Mouse (Mus musculus) heart, postnatal 10 days (tissue): ENCODE results near the gene Themis3. TPM values are rescaled to one million over a fixed set of nuclear protein-coding genes. Genes with fewer than 3 reads are reported as not detected.
A peak's percentile ranks its signal among the peaks of the same experiment; 100 is the strongest.

Experiments
- DNase-seq, 2 experiments: peaks; one replicate each; pipeline ENCODE4 v3.0.0; 2021
- intact Hi-C: fragments of 180-260 bp; cut with DNase I; formaldehyde crosslinking; loops from one replicate; pipeline ENCODE4 v1.15.1; 2025
- total RNA-seq, 2 experiments: library from RNA; stranded (reverse); gene quantifications; 2 replicates each; pipeline ENCODE4 v1.2.3; 2021

The Themis3 gene
- total RNA-seq = under 1 TPM; 0.20 to 0.26 TPM

- no peak for DNase-seq
- intact Hi-C loops = no loop called here
Observed at GRCm38 (mm10) chr17:66594435-66594834, at the start of gene Themis3. TSS of gene Themis3 (minus strand) at chr17:66594621.

GRCm38 (mm10) chr17:66637951-66638722 lies 43.7 kb upstream of the Themis3 start:
- peak; percentile 30 to 50 for DNase-seq
- intact Hi-C loops = no loop called here

- intact Hi-C loops = no loop called here
- DNase-seq = no peak
Observed at GRCm38 (mm10) chr17:66619996-66620656, 25.7 kb upstream of the Themis3 start.

- no peak for DNase-seq
- intact Hi-C loops = no loop called here
Observed at GRCm38 (mm10) chr17:66619255-66619826, 24.9 kb upstream of the Themis3 start.

GRCm38 (mm10) chr17:66610032-66610431 lies 15.6 kb upstream of the Themis3 start:
- intact Hi-C loops = no loop called here
- no peak for DNase-seq

GRCm38 (mm10) chr17:66604931-66605330 lies 10.5 kb upstream of the Themis3 start:
- intact Hi-C loops = no loop called here
- no peak for DNase-seq

GRCm38 (mm10) chr17:66601171-66601570 lies 6.8 kb upstream of the Themis3 start:
- intact Hi-C loops = no loop called here
- DNase-seq = no peak

- DNase-seq = no peak
- intact Hi-C loops = no loop called here
Observed at GRCm38 (mm10) chr17:66595867-66596266, 1.4 kb upstream of the Themis3 start.

- no peak for DNase-seq
- intact Hi-C loops = no loop called here
Observed at GRCm38 (mm10) chr17:66595256-66595655, 835 bp upstream of the Themis3 start.

- intact Hi-C loops = no loop called here
Observed at GRCm38 (mm10) chr17:66590353-66591075, 3.9 kb downstream of the Themis3 start.

GRCm38 (mm10) chr17:66589864-66590263 lies 4.6 kb downstream of the Themis3 start:
- intact Hi-C loops = no loop called here
- no peak for DNase-seq

More at GRCm38 (mm10) chr17:66590353-66591075, 3.9 kb downstream of the Themis3 start:
- no peak for DNase-seq

GRCm38 (mm10) chr17:66586741-66587140 lies 7.7 kb downstream of the Themis3 start:
- DNase-seq = no peak
- intact Hi-C loops = no loop called here

- intact Hi-C loops = no loop called here
- DNase-seq = peak in 1 of 2 experiments; percentile 9
Observed at GRCm38 (mm10) chr17:66586078-66586477, 8.3 kb downstream of the Themis3 start.

- DNase-seq = no peak
- intact Hi-C loops = no loop called here
Observed at GRCm38 (mm10) chr17:66580990-66581389, 13.4 kb downstream of the Themis3 start.

GRCm38 (mm10) chr17:66578007-66578406 lies 16.4 kb downstream of the Themis3 start:
- peak; percentile 54 to 73 for DNase-seq
- intact Hi-C loops = loop anchor here (5.0 to 10.0 kb wide), 6 partner anchors 177 to 1257 kb away; no protein-coding TSS in a partner anchor

- intact Hi-C loops = loop anchor here (5.0 to 10.0 kb wide), 6 partner anchors 177 to 1257 kb away; no protein-coding TSS in a partner anchor
- no peak for DNase-seq
Observed at GRCm38 (mm10) chr17:66577507-66577906, 16.9 kb downstream of the Themis3 start.

GRCm38 (mm10) chr17:66572677-66573060 lies 21.8 kb downstream of the Themis3 start:
- intact Hi-C loops = loop anchor here (10.0 kb wide), 3 partner anchors 182 to 1262 kb away; no protein-coding TSS in a partner anchor
- peak; percentile 18 to 66 for DNase-seq

- intact Hi-C loops = loop anchor here (10.0 kb wide), 3 partner anchors 183 to 1263 kb away; no protein-coding TSS in a partner anchor
- DNase-seq = no peak
Observed at GRCm38 (mm10) chr17:66571860-66572676, 22.4 kb downstream of the Themis3 start.

- peak; percentile 38 for DNase-seq
- intact Hi-C loops = no loop called here
Observed at GRCm38 (mm10) chr17:66564213-66564612, 30.2 kb downstream of the Themis3 start.

- no peak for DNase-seq
- intact Hi-C loops = no loop called here
Observed at GRCm38 (mm10) chr17:66563551-66563950, 30.9 kb downstream of the Themis3 start.
